Mouse (Mus musculus) bone marrow, adult 2 months (tissue): Measurements from ENCODE around the gene Tmc7.

Experiments
- CTCF ChIP-seq: fragments of 200-500 bp; IDR thresholded peaks from 2 replicates; pipeline ENCODE4 v1.5.1; 2011; ENCODE audit warnings: low read length, control low read depth; ENCODE audit not compliant: control insufficient read depth, insufficient read depth
- POLR2A ChIP-seq: fragments of 200-500 bp; IDR thresholded peaks from 2 replicates; pipeline ENCODE4 v1.6.1; 2011; ENCODE audit warnings: low read depth, mild to moderate bottlenecking, control low read depth, low read length, borderline replicate concordance; ENCODE audit not compliant: control insufficient read depth

DNA sequence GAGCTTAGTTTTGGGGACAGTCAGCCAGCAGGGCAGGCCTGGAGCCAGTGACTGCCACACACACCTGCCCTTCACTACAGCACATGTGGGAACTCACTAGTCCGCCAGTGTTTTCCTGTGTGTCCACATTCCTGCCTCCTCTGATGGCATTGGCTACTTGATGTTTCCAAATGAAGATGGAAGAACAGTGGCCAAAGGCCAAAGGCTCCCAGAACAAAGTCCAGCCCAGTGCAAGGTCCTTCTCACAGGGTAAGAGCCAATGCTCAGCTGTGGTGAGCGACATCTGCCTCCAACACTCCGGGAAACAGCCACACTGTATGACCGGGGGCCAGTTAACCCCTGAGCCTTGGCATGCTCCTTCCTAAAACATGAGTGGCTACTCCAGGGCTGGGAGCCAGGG is 40.4 kb downstream of the Tmc7 start:
- TF ChIP-seq CTCF = no peak
- TF ChIP-seq POLR2A = no peak
